Mouse (Mus musculus): ENCODE data around the gene Gm13212. TPM values are rescaled to one million over a fixed set of nuclear protein-coding genes. Genes with fewer than 3 reads are reported as not detected.
A peak's percentile ranks its signal among the peaks of the same experiment; 100 is the strongest.
"Not testable (repeated sequence)": the region's sequence is repeated elsewhere in the genome, so short reads cannot be mapped to it uniquely, and the experiment has no call there.

Gm13212 gene
- polyA plus RNA-seq, 1 experiment from 2014 or later = 5.2 TPM

- H3K9ac ChIP-seq (ENCODE audit: low read depth, low read length); H3K27me3 ChIP-seq (ENCODE audit: control insufficient read depth, insufficient read depth, low read length); H3K4me2 ChIP-seq; H3K36me3 ChIP-seq (ENCODE audit: control insufficient read depth, insufficient read depth, low read length); H3K4me1 ChIP-seq (ENCODE audit: control insufficient read depth, insufficient read depth, low read length); ATAC-seq (replicated peaks; ENCODE audit: insufficient number of reproducible peaks, low FRiP score, low TSS enrichment); H3K4me3 ChIP-seq (ENCODE audit: low read depth, low read length); H3K27ac ChIP-seq (ENCODE audit: low read depth, low read length): not testable (repeated sequence)
- 74% methylated on average over 6 of the region's 10 CpGs for WGBS (ENCODE audit: insufficient replicate concordance)
- peaks cover 13% of the 10 kb centered on the region for H3K9me3 ChIP-seq (replicated peaks; ENCODE audit: control insufficient read depth, low read length)
Observed at GRCm38 (mm10) chr4:145570461-145570860, 14.5 kb upstream of the Gm13212 start.

GRCm38 (mm10) chr4:145576623-145577022 is 8.3 kb upstream of the Gm13212 start:
- not testable (repeated sequence) for H3K27ac ChIP-seq (ENCODE audit: low read depth, low read length); H3K36me3 ChIP-seq (ENCODE audit: control insufficient read depth, insufficient read depth, low read length); H3K4me2 ChIP-seq; ATAC-seq (replicated peaks; ENCODE audit: insufficient number of reproducible peaks, low FRiP score, low TSS enrichment); H3K9ac ChIP-seq (ENCODE audit: low read depth, low read length); H3K4me3 ChIP-seq (ENCODE audit: low read depth, low read length); H3K4me1 ChIP-seq (ENCODE audit: control insufficient read depth, insufficient read depth, low read length); H3K27me3 ChIP-seq (ENCODE audit: control insufficient read depth, insufficient read depth, low read length)
- 85% methylated on average over 8 of the region's 8 CpGs for WGBS (ENCODE audit: insufficient replicate concordance)
- H3K9me3 ChIP-seq (replicated peaks; ENCODE audit: control insufficient read depth, low read length) = peaks cover 10% of the 10 kb centered on the region

- H3K36me3 ChIP-seq (ENCODE audit: control insufficient read depth, insufficient read depth, low read length); H3K4me3 ChIP-seq (ENCODE audit: low read depth, low read length); H3K9me3 ChIP-seq (replicated peaks; ENCODE audit: control insufficient read depth, low read length); H3K27ac ChIP-seq (ENCODE audit: low read depth, low read length); H3K4me2 ChIP-seq; H3K27me3 ChIP-seq (ENCODE audit: control insufficient read depth, insufficient read depth, low read length); H3K9ac ChIP-seq (ENCODE audit: low read depth, low read length); ATAC-seq (replicated peaks; ENCODE audit: insufficient number of reproducible peaks, low FRiP score, low TSS enrichment); H3K4me1 ChIP-seq (ENCODE audit: control insufficient read depth, insufficient read depth, low read length): not testable (repeated sequence)
- 60% methylated on average over 1 of the region's 1 CpGs for WGBS (ENCODE audit: insufficient replicate concordance)
Observed at GRCm38 (mm10) chr4:145580333-145580732, 4.6 kb upstream of the Gm13212 start.

- H3K9me3 ChIP-seq (replicated peaks; ENCODE audit: control insufficient read depth, low read length); H3K4me3 ChIP-seq (ENCODE audit: low read depth, low read length); ATAC-seq (replicated peaks; ENCODE audit: insufficient number of reproducible peaks, low FRiP score, low TSS enrichment); H3K27me3 ChIP-seq (ENCODE audit: control insufficient read depth, insufficient read depth, low read length); H3K9ac ChIP-seq (ENCODE audit: low read depth, low read length); H3K4me1 ChIP-seq (ENCODE audit: control insufficient read depth, insufficient read depth, low read length); H3K27ac ChIP-seq (ENCODE audit: low read depth, low read length); H3K36me3 ChIP-seq (ENCODE audit: control insufficient read depth, insufficient read depth, low read length): not testable (repeated sequence)
- WGBS (ENCODE audit: insufficient replicate concordance) = 55% methylated on average over 2 of the region's 2 CpGs
- peak overlapping the region; percentile 50; the same call in 1 of the 2 replicates for H3K4me2 ChIP-seq
Observed at GRCm38 (mm10) chr4:145586046-145586445, 1.1 kb downstream of the Gm13212 start.

GRCm38 (mm10) chr4:145594183-145594582 is 9.2 kb downstream of the Gm13212 start:
- 65% methylated on average over 1 of the region's 1 CpGs for WGBS (ENCODE audit: insufficient replicate concordance)
- not testable (repeated sequence) for H3K4me2 ChIP-seq; H3K9me3 ChIP-seq (replicated peaks; ENCODE audit: control insufficient read depth, low read length); H3K4me1 ChIP-seq (ENCODE audit: control insufficient read depth, insufficient read depth, low read length); H3K27ac ChIP-seq (ENCODE audit: low read depth, low read length); H3K9ac ChIP-seq (ENCODE audit: low read depth, low read length); H3K4me3 ChIP-seq (ENCODE audit: low read depth, low read length); ATAC-seq (replicated peaks; ENCODE audit: insufficient number of reproducible peaks, low FRiP score, low TSS enrichment); H3K27me3 ChIP-seq (ENCODE audit: control insufficient read depth, insufficient read depth, low read length); H3K36me3 ChIP-seq (ENCODE audit: control insufficient read depth, insufficient read depth, low read length)

GRCm38 (mm10) chr4:145594798-145595197 is 9.8 kb downstream of the Gm13212 start:
- H3K36me3 ChIP-seq (ENCODE audit: control insufficient read depth, insufficient read depth, low read length); H3K27me3 ChIP-seq (ENCODE audit: control insufficient read depth, insufficient read depth, low read length); H3K9me3 ChIP-seq (replicated peaks; ENCODE audit: control insufficient read depth, low read length); H3K4me1 ChIP-seq (ENCODE audit: control insufficient read depth, insufficient read depth, low read length); H3K4me2 ChIP-seq; H3K9ac ChIP-seq (ENCODE audit: low read depth, low read length); H3K4me3 ChIP-seq (ENCODE audit: low read depth, low read length); H3K27ac ChIP-seq (ENCODE audit: low read depth, low read length): not testable (repeated sequence)
- WGBS (ENCODE audit: insufficient replicate concordance) = 82% methylated on average over 4 of the region's 4 CpGs
- ATAC-seq (replicated peaks; ENCODE audit: insufficient number of reproducible peaks, low FRiP score, low TSS enrichment) = peak; percentile 55; the same call in 1 of the 2 replicates

- WGBS (ENCODE audit: insufficient replicate concordance) = 20% methylated on average over 77 of the region's 83 CpGs
- H3K27me3 ChIP-seq (ENCODE audit: control insufficient read depth, insufficient read depth, low read length); H3K36me3 ChIP-seq (ENCODE audit: control insufficient read depth, insufficient read depth, low read length); H3K4me1 ChIP-seq (ENCODE audit: control insufficient read depth, insufficient read depth, low read length); H3K9me3 ChIP-seq (replicated peaks; ENCODE audit: control insufficient read depth, low read length); H3K9ac ChIP-seq (ENCODE audit: low read depth, low read length); ATAC-seq (replicated peaks; ENCODE audit: insufficient number of reproducible peaks, low FRiP score, low TSS enrichment); H3K27ac ChIP-seq (ENCODE audit: low read depth, low read length): not testable (repeated sequence)
- peak overlapping the region; percentile 40 for H3K4me2 ChIP-seq
- H3K4me3 ChIP-seq (ENCODE audit: low read depth, low read length) = peak overlapping the region; percentile 25; the same call in 1 of the 2 replicates
Observed at GRCm38 (mm10) chr4:145640416-145641185, 55.6 kb downstream of the Gm13212 start.

- not testable (repeated sequence) for ATAC-seq (replicated peaks; ENCODE audit: insufficient number of reproducible peaks, low FRiP score, low TSS enrichment); H3K27ac ChIP-seq (ENCODE audit: low read depth, low read length); H3K4me3 ChIP-seq (ENCODE audit: low read depth, low read length); H3K27me3 ChIP-seq (ENCODE audit: control insufficient read depth, insufficient read depth, low read length); H3K9ac ChIP-seq (ENCODE audit: low read depth, low read length); H3K36me3 ChIP-seq (ENCODE audit: control insufficient read depth, insufficient read depth, low read length); H3K4me1 ChIP-seq (ENCODE audit: control insufficient read depth, insufficient read depth, low read length); H3K9me3 ChIP-seq (replicated peaks; ENCODE audit: control insufficient read depth, low read length); H3K4me2 ChIP-seq
- WGBS (ENCODE audit: insufficient replicate concordance) = 63% methylated on average over 3 of the region's 3 CpGs
Observed at GRCm38 (mm10) chr4:145670385-145670784, 85.4 kb downstream of the Gm13212 start, which contains the start of gene Zfp980. Zfp980 (plus strand) TSS chr4:145670685.

- ATAC-seq (replicated peaks; ENCODE audit: insufficient number of reproducible peaks, low FRiP score, low TSS enrichment) = not testable (repeated sequence)
- 65% methylated on average over 2 of the region's 2 CpGs for WGBS (ENCODE audit: insufficient replicate concordance)
Observed at GRCm38 (mm10) chr4:145674286-145674780, 89.4 kb downstream of the Gm13212 start.

More at GRCm38 (mm10) chr4:145674286-145674780, 89.4 kb downstream of the Gm13212 start:
- not testable (repeated sequence) for H3K4me3 ChIP-seq (ENCODE audit: low read depth, low read length); H3K4me2 ChIP-seq; H3K9me3 ChIP-seq (replicated peaks; ENCODE audit: control insufficient read depth, low read length); H3K27me3 ChIP-seq (ENCODE audit: control insufficient read depth, insufficient read depth, low read length); H3K27ac ChIP-seq (ENCODE audit: low read depth, low read length); H3K9ac ChIP-seq (ENCODE audit: low read depth, low read length); H3K36me3 ChIP-seq (ENCODE audit: control insufficient read depth, insufficient read depth, low read length); H3K4me1 ChIP-seq (ENCODE audit: control insufficient read depth, insufficient read depth, low read length)

All from heart, embryonic 11.5 days (tissue).